Mouse (Mus musculus) lung, adult 2 months (tissue): ENCODE data around the gene Tas1r2.

Experiments
- CTCF ChIP-seq: fragments of 200-500 bp; IDR thresholded peaks from 2 replicates; pipeline ENCODE4 v1.5.1; 2011; ENCODE audit warnings: mild to moderate bottlenecking, low read length, control low read depth; ENCODE audit not compliant: insufficient read depth
- POLR2A ChIP-seq: fragments of 200-500 bp; IDR thresholded peaks from 2 replicates; pipeline ENCODE4 v1.6.1; 2011; ENCODE audit warnings: low read depth, mild to moderate bottlenecking, control low read depth, low read length, borderline replicate concordance; ENCODE audit errors: extremely low read depth

GRCm38 (mm10) chr4:139641829-139642425, 11.4 kb upstream of the Tas1r2 start:
- TF ChIP-seq CTCF (no peak), POLR2A (no peak)
